Mouse (Mus musculus) retina, postnatal 1 day (tissue): Measurements from ENCODE around the gene Taf4.

ENCODE experiments used
- DNase-seq: peaks from one replicate; pipeline ENCODE4 v3.0.0-alpha.2; 2012

Taf4 gene

DNA sequence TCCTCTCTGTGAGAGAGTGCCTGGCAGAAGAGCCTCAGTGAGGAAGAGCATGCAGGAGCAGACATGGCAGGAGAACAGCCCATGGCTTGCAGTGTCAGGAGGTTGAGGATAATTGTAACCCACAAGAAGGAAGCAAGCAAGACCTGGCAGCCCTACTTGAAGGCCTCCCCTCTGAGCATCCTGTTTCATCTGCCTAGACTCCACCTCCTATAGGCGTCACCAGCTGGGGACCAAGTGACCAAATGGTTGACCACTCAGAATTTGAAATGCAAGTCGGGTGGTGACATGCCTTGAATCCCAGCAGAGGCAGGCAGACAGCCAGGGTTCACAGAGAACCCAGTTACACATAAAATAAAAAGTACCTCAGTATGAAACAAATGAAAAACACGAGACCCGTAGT, 4.2 kb upstream of the Taf4 start:
- no peak for DNase-seq

DNA sequence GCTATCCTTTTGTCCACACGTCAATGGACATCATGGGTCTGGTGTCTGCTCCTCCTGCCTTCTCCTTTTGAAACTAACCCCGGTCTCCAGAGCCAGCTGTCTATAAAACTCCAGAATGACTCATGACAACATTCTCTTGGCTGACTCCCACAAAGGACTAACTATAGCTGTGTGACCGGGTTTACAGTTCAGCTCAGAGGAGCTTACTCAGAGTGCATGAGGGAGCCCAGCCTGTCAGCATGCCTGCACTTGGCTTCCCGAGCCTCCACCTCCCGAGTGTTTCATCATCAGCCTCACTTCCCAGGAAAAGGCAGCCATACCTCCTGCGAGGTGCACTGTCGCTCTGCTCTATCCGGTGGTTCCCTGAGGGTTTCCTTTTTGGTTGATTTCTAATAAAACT, 3.4 kb upstream of the Taf4 start:
- no peak for DNase-seq

DNA sequence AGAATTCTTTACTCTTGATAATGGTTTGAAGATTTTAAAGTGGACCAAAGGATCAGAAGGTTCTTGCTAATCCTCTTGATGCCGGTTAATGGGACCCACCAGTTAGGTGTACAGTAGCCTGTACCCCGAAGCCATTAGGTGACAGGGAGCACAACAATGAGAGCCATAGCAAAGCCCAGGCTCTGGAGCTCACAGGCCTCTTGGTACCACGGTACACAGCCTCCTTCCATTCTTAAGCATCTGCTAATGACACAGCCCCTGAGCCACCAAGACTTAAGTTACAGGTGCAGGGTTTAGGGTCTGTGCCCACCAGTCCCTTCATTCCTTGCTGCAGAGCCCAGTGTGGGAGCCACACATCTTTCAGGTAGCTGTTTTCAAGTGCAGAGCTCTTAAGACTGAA, 1.8 kb upstream of the Taf4 start:
- DNase-seq = no peak

DNA sequence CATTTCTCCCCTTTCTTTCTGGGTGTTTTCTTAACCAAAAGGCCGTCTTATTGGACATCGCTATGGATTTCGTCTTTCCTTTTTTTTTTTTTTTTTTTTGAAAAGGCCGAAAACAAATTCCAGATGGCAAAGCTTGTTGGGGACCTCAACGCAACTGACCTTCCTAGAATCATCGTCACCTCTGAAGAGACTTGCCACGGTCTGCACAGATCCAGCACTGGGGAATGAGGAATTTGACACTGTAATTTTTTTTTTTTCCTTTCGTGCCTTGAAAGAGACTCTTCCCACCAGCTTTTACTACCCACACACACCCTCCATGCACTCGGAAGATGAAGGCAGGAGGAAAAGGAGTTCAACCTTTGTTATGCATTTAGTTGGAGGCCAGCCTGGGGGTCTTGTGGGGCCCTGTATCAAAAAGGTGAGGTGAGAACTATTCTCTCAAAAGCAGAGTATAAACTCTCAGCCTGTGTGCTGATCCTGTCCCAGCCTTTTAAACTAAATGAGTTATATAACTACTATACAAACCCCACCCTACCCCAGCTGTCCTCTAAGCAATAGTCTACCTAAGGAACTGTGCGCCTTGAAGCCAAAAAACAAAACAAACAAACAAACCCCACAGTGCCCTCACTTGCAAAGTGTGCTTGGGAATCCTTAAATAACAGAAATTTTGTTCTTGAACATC, 1.0 kb upstream of the Taf4 start:
- no peak for DNase-seq

DNA sequence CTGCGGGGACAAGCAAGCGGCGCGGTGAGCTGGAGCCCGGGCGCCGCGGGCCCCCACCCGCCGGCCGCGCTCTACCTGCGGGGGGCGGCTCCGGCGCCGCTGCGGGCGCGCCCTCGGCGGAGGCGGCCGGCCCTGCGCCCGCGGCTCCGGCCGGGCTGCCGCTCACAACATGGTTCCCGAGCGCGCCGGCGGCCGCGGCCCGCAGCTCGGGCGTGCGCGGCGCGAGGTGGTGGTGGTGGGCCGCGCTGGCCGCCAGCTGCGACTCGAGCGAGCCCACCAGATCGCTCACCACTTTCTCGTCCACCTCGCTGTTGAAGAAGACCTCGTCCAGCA, 185 bp downstream of the Taf4 start:
- no peak for DNase-seq

DNA sequence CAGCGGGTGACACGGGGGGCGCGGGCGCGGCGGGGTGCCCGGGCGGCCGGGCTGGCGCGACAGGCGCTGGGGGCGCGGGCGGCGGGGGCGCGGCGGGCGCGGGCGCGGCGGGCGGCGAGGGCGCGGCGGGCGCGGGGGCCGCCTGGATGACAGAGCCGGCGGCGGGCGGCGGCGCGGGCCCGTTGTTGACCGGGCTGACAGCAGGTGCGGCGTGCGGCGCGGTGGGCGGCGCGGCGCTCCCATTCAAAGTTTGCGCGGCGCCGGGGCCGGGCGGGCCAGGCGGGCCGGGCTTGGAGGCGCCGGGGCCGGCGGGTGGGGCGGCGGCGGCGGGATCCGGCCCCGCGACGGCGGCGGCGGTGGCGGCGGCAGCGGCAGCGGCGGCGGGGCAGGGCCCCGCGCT, 595 bp downstream of the Taf4 start:
- peak; percentile 37 for DNase-seq

- no peak for DNase-seq
These were observed 1.6 kb downstream of the Taf4 start for GRCm38 (mm10) chr2:179974651-179975471.

GRCm38 (mm10) chr2:179973871-179974628, 2.4 kb downstream of the Taf4 start:
- DNase-seq = no peak

DNA sequence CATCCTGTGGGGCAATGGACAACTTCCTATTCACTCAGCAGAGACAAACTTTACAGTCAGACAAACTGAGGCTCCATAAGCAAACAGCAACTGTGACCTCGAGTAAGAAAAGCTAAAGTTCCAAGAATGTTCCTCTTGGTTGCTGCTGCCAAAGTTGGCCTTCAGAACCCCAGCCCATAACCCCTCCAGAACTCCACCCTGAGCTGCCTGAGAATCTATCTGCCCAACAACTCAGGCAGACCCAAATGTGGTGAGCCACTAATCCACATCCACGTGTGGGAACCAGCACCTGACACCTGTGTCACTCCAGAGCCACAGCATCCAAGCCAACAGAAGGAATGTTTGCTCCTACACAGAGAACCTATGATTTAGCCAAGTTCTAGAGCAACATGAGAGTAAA, 4.0 kb downstream of the Taf4 start:
- no peak for DNase-seq

DNA sequence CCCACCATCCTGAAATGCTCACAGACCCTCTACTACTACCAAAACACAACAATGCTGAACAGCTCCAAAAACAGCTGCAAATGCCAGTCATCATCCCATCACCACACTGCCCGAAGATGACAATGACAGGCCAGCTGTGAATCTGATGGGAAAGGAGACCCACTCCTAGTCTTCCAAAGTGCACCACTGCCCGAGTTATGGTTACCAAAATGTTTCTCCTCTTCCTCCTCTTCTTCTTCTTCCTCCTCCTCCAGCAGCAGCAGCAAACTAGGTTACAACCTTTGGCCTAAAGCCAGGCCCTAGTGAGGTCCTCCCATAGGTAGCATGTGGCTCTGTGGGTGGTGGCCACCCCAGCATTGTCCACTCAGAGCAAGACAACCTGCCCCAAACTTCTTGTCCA, 4.6 kb downstream of the Taf4 start:
- no peak for DNase-seq

GRCm38 (mm10) chr2:179969137-179969536, 7.3 kb downstream of the Taf4 start:
- no peak for DNase-seq

GRCm38 (mm10) chr2:179967633-179968032, 8.8 kb downstream of the Taf4 start:
- DNase-seq = no peak

- no peak for DNase-seq
These were observed 15.0 kb downstream of the Taf4 start for GRCm38 (mm10) chr2:179961420-179961819.

GRCm38 (mm10) chr2:179960327-179960726, 16.1 kb downstream of the Taf4 start:
- no peak for DNase-seq

- no peak for DNase-seq
These were observed 17.1 kb downstream of the Taf4 start for GRCm38 (mm10) chr2:179959391-179959790.

DNA sequence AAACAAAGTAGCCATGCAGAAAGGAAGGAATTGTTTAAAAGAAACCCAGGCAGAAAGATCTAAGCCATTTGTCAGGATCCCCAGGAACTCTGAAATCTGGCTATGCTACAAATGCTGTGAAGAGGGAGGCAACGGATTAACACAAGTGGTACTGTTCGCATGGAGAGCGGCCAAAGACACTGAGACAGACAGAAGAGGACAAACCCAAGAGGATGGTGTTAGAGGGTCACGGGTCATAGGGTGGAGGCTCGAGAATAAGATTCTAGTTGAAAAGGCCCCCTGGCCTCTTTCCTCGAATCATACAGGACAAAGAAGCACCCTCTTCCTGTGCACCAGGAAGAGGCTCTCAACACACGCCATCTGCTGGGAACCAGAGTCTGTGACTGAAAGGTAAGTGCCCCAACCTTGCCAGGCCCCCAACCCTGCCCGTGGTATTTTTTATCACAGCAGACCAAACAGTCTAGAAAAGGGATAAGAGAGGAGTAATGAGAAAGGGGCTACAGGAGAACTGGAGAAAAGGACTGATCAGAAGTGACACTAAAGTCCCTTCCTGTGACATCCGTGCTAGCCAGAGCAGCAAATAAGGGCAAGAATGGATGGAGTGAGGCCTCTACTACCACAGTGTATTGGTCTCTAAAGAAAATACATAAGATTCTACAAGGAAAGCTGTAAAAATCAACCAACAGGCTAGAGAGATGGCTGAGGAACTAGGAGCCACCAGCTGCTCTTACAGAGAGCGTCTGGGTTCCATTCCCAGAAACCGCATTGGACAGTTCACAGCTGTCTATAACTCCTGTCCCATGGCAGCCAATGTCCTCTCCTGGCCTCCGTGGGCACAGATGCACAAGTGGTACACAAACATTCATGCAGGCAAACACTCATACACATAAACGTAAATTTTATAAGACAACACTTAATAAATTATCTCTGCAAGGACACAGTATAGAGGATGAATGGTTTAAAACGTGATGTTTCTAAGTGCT, 24.6 kb downstream of the Taf4 start:
- no peak for DNase-seq

- no peak for DNase-seq
These were observed 27.6 kb downstream of the Taf4 start for GRCm38 (mm10) chr2:179948820-179949219.

DNA sequence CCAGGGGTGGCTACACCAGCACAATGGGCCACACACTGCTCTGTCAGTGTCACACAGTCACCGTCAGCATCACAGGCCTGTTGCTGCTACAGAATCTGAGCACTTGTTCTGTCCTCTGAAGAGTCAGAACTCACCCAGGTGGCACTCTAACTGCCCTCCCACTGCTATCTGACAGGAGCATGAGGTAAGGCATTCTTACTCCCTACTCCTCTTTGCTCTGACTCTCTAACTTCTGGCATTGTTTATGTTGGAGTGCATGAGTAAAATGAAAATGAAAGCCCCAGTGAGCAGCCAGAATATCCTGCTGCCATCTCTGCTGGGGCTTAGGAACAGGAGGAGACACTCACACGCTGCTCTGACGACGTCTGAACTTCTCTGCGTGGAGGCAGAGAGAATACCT, 28.8 kb downstream of the Taf4 start:
- DNase-seq = no peak

DNA sequence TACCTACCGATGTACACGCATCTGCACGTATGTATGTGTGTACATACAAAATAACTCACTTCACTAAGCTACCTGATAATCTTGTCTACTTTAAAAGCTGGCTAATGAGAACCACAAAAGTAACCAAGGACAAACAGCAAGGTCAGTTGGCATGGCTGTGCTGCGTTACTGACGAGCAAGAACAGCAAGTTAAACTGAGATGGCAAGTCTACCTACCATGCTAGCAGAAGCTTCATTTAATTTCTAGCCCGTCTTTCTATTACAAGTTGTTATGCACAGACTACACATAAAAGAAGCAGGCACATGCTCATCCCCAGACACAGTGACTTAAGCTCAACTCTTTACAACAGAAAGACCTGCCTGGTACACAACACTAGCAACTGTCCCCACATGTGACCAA, 29.9 kb downstream of the Taf4 start:
- DNase-seq = no peak

DNA sequence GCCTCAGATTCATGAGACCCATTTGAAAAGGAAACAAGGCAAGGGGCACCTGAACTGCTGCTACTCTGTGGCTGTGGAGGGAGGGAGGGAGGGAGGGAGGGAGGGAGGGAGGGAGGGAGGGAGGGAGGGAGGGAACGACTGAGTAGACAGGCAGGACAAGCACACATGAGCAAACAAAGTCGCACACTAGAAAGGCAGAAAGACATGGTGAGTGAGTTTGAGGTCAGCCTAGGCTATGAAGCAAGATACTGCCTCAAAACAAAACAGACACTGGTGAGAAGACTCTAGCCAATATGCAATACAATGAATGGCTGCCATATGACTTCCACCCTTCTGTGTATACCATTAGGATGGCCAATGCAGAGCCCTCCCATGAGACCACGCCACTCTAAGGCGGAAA, 31.4 kb downstream of the Taf4 start:
- no peak for DNase-seq

- no peak for DNase-seq
These were observed 34.8 kb downstream of the Taf4 start for GRCm38 (mm10) chr2:179941696-179942095.

- no peak for DNase-seq
These were observed 39.4 kb downstream of the Taf4 start for GRCm38 (mm10) chr2:179937091-179937490.

- no peak for DNase-seq
These were observed 42.3 kb downstream of the Taf4 start for GRCm38 (mm10) chr2:179934165-179934564.
